Mouse (Mus musculus): ENCODE measurements around the gene Zfp541.

Gene Zfp541

DNA sequence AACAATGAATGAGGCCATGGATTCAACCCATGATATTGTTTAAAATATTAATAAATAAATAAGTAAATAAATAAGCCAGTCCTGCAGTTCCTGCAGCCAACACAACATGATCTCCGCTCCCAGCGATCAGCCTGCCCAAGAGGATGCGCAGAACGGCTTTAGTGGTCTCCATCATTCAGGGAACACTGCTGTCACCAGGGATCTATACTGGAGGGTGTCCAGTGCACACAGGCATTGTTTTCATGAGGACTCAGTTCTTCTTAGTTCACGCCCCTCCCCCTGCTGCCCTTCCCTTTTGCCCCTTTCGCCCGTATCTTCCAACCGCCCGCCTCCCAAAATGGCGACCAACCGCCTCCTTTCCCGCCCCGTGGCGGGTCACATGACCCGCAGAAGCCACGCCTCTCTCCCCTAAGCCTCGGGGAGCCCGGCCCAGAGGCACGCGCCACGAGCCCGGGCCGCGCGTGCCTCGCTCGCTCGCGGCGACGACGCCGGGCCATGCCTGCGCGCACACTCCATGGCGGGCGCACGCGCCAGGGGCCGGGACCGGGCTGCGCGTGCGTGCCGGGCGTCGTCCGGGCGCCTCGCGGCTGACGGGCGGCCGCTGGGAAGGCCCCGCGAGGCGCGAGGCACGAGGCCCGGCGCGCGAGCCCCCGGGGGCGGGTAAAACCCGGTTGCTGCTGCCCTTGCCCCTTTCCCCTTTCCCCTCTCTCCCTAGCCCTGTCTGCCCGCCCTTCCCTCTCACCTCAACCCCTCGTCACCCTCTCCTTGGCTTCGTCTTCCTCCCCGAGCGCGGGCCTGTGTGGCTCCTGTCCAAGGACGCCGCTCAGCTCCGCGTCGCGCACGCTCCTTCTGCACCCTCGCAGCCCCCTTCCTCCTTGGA, at the start of gene Zfp541:
TSS of gene Zfp541 (plus strand) at position 596 of the 880 bp plus-strand sequence.
- Histone ChIP-seq H3K36me3 (ENCODE audit: control insufficient read depth, insufficient read depth, low read length, poor library complexity, severe bottlenecking) (no peaks in the 10 kb centered on the region), H3K27me3 (ENCODE audit: control insufficient read depth, insufficient read depth, low read length, poor library complexity, severe bottlenecking) (no peaks in the 10 kb centered on the region)
- DNase-seq (ENCODE audit: low read depth, low spot score), result no peak

DNA sequence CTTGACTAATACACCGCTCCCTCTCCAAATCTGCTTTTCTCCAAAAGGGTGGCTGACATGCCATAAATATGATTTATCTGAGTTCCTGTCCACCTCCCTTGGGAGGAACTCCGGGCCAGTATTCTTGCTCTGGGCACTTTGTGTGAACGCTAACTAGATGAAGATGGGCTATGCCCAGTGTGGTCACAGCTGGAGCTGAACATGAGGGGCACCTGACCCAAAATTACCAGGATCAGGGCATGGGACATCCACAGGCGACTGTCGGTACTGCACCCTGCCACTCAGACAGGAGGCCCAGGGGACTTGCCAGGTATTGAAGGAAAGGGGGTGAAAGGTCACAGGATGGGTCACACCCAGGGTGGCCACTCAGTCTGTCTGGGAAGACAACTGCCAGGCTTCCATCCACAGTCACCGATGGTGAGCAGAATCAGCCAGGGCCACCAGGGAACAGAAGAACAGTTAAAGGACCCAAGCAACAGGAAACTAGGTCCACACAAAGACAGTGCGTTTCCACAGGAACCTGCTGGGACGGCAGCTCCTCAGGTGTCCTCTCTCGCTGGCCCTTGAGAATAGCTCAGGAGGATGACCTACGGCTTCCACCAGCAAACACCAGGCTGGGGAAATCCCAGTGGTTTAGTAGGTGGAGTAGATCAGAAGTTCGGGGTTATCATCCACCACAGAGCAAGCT, 48.9 kb upstream of the Zfp541 start:
- H3K36me3 ChIP-seq (ENCODE audit: control insufficient read depth, insufficient read depth, low read length, poor library complexity, severe bottlenecking), result no peaks in the 10 kb centered on the region; the same call in 1 of the 2 replicates
- peak; percentile 56 for DNase-seq (ENCODE audit: low read depth, low spot score)
- H3K27me3 ChIP-seq (ENCODE audit: control insufficient read depth, insufficient read depth, low read length, poor library complexity, severe bottlenecking), result no peaks in the 10 kb centered on the region

DNA sequence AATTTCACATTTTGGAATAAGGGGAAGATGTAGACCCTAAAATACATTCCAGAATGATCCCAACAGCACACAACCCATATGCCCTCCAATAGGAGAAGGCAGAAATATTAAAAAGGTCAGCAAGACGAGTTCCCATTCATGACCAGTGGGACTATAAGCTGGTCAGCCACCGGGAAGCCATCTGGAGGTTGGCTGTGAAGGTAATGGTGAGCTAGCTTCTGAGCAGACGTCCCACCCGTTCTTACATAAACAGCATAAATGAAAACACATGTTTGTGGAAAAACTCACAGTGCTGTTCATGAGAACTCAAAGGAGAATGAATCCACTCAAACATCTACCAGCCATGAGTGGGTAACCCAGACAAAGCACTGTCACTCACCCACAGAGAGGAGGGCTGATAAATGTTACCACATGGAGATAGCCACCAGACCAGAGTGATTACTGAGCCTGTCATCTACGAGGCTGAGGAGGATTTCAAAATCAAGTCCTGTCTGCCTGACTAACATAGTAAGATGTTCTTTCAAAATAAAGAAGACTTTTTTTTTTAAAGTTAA, 47.8 kb upstream of the Zfp541 start:
- no peak for DNase-seq (ENCODE audit: low read depth, low spot score)
- no peaks in the 10 kb centered on the region for H3K27me3 ChIP-seq (ENCODE audit: control insufficient read depth, insufficient read depth, low read length, poor library complexity, severe bottlenecking)
- H3K36me3 ChIP-seq (ENCODE audit: control insufficient read depth, insufficient read depth, low read length, poor library complexity, severe bottlenecking), result no peaks in the 10 kb centered on the region; the same call in 1 of the 2 replicates

DNA sequence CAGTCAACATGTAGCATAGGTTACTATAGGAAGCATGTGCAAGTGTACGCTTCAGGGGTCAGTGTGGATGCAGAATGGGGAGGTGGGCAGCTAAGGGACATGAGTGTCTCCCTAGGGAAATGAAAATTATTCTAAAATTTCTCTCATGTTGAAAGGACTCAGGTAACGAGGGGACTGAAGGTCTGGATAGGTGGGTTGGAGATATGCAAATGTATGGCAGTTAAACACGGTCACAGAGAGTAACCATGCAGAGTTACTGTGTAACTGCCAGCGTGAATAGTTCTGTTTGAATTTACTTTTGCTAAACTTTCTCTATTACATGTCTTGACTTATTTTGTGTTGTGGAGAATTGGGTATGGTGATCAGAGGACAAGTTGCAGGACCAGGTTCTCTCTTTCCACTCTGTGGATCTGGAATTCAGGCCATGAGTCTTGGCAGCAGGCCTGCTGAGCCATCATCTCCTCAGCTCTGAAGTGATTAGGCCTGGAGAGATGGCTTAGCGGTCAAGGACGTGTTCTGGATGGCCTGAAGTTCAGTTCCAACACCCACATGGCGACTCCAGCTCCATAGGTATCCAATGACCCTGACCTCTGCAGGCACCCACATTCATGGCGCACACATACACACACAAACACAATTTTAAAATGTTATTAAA, 47.0 kb upstream of the Zfp541 start:
- Histone ChIP-seq H3K27me3 (ENCODE audit: control insufficient read depth, insufficient read depth, low read length, poor library complexity, severe bottlenecking) (no peaks in the 10 kb centered on the region), H3K36me3 (ENCODE audit: control insufficient read depth, insufficient read depth, low read length, poor library complexity, severe bottlenecking) (peaks cover under 1% of the 10 kb centered on the region; the same call in 1 of the 2 replicates)
- DNase-seq (ENCODE audit: low read depth, low spot score), result peak; percentile 56

DNA sequence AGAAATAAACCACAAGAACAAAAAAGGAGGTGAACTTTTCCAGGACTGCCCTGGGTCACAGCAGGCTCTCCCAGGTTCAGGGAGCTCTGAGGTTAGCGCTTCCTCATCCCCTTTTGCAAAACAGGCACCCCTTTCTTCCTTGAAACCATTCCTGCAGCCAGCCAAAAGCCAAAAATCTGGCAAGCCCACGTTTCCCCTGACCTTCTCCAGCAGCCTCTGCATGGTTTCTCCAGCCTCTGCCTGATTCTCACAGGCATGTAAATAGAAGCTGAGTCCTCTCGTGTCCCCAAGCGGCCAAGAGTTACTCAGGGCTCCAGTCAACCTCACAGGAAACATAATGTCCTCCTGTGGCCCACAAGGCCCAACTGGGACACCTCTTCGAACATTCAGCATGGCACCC, 46.2 kb upstream of the Zfp541 start:
- Histone ChIP-seq H3K27me3 (ENCODE audit: control insufficient read depth, insufficient read depth, low read length, poor library complexity, severe bottlenecking) (no peaks in the 10 kb centered on the region), H3K36me3 (ENCODE audit: control insufficient read depth, insufficient read depth, low read length, poor library complexity, severe bottlenecking) (peaks cover 2% of the 10 kb centered on the region; the same call in 1 of the 2 replicates)
- DNase-seq (ENCODE audit: low read depth, low spot score), result no peak

DNA sequence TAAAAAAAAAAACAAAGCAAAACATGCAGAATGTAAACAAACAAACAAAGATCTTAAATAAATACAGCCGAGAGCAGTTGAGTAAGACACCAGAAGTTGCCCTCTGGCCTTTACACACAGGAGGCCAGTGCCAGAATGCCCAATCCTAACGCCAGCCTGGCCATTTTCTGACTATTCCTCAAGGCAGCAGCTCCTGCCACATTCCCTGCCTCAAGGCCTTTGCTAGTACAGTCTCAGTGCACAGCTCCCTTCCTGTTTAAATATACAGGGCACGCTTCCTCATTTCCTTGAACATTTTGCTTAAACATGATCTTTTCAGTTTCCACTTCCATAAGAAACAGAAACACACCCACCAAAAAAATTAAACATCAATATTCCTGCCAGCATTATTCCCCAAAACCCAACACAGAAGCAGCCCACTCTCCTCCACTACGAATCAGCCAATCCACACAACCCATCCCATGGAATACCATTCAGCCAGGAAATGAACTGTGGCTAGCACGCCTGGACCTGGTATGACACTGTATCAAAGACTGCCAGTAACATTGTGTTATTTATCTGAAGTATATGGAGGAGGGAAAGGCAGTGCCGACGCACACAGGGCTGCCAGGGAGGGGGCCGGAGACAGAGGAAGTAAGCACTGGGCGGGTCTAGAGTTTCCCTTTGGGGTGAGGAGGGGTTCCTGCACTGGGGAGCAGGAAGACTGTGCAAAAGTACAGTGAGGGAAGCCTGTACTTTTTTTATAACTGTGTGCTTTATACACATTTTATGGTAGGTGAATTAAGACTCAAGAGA, 43.4 kb upstream of the Zfp541 start:
- Histone ChIP-seq H3K27me3 (ENCODE audit: control insufficient read depth, insufficient read depth, low read length, poor library complexity, severe bottlenecking) (no peaks in the 10 kb centered on the region), H3K36me3 (ENCODE audit: control insufficient read depth, insufficient read depth, low read length, poor library complexity, severe bottlenecking) (0 out of 2 replicates have a peak, but pooled peaks cover 3% of the 10 kb centered on the region)
- peak; percentile 67 for DNase-seq (ENCODE audit: low read depth, low spot score)

DNA sequence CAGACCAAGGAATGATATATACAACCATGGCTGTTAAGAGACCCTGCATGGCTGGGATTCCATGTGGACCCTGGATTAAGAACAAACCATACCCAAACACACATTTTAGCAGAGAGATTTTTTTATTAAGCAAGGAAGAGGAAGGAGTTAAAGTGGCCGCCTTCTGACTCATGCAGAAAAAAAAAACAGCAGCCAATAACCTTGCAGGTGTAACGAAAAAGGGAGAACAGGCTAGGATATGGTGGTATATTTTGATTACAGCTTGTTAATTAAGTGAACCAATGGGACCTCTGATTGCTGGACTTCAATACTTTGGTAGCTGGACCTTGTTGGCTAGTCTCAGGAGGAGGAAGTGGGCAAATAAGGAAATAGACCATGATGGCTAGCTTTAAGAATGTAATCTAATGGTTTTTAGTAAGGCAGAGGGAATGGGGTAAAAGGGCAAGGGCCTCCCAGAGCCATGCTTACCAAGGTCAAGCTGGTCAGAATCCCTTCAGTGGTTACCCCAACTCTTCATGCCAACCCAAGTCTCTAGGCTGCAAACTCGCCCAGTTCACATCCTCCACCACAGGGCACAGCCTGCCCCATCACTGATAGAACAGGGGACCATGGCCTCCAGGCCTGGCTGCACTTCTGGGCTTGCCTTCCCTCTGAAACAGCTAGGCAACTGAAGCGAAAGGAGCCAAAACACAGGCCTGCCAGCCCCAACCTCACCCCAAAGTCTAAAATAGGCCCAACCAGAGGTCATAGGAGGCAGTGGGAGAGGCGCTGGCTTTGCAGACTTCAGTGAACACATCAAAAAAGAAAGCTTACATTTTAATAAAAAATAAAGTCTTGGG, 42.1 kb upstream of the Zfp541 start:
- no peaks in the 10 kb centered on the region for H3K27me3 ChIP-seq (ENCODE audit: control insufficient read depth, insufficient read depth, low read length, poor library complexity, severe bottlenecking)
- DNase-seq (ENCODE audit: low read depth, low spot score), result no peak
- H3K36me3 ChIP-seq (ENCODE audit: control insufficient read depth, insufficient read depth, low read length, poor library complexity, severe bottlenecking), result 0 out of 2 replicates have a peak, but pooled peaks cover 3% of the 10 kb centered on the region

DNA sequence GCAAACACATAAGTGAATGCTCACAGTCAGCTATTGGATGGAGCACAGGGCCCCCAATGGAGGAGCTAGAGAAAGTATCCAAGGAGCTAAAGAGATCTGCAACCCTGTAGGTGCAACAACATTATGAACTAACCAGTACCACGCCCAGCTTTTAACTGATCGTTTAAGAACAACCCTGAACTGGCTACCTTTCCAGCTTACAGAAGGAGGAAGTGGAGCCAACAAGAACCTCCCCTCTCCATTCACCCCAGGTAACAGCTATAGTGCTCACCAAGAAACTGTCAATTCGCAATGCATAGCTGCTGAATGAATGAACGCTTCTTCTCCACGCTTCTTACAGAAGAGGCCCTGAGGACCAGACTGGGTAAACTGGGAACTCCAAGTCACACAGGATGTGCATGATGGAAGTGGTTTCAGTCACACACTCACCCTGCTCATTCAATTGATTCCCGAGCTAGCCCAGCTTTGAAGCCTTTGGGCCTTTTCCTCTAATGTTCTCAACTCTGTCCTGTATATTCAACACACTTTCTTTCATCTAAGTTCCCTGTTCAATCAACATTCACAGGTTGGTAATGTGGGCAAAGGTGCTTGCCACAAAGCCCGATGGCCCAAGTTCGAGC, 36.9 kb upstream of the Zfp541 start:
- DNase-seq (ENCODE audit: low read depth, low spot score), result no peak
- 0 out of 2 replicates have a peak, but pooled peaks cover 2% of the 10 kb centered on the region for H3K36me3 ChIP-seq (ENCODE audit: control insufficient read depth, insufficient read depth, low read length, poor library complexity, severe bottlenecking)

DNA sequence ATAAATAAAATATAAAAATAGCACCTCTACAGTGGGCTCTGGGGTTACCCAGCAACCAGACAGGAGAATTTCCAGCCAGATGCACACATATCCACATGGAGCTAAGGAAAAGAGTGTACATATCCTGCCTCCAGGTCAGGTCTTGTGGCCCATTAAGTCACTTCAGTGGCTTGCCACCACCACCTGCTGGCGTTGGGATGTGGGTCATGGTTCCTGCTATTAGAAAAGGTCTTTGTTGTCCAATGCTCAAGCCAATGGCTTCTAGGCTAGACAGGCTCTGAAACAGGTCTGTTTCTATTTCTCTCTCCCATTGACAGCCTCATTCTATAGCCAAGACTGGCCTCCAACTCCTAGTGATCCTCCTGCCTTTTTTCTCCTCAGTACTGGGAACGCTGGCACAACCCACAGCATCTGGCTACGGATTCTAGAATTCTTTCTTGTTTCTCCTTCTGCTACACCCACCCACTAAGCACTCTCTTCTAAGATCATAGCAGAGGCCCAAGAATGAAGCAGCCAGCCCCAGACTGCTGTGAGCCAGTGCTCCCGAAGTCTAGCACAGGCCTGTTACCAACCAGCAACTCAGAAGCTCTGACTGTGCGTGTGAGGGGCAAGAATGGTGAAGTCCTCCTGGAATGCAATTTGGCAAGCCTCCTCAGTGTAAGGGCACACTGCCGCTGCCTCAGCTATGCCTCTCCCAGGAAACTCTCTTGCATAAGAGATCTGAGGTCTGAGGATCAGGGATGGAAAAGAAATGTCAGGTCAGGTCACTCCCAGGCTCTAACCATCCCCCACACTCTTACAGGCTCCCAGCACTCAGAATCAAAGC, 33.3 kb upstream of the Zfp541 start:
- Histone ChIP-seq H3K36me3 (ENCODE audit: control insufficient read depth, insufficient read depth, low read length, poor library complexity, severe bottlenecking) (no peaks in the 10 kb centered on the region), H3K27me3 (ENCODE audit: control insufficient read depth, insufficient read depth, low read length, poor library complexity, severe bottlenecking) (no peaks in the 10 kb centered on the region)
- DNase-seq (ENCODE audit: low read depth, low spot score), result no peak

More for the DNA sequence above, 36.9 kb upstream of the Zfp541 start:
- H3K27me3 ChIP-seq (ENCODE audit: control insufficient read depth, insufficient read depth, low read length, poor library complexity, severe bottlenecking), result no peaks in the 10 kb centered on the region

DNA sequence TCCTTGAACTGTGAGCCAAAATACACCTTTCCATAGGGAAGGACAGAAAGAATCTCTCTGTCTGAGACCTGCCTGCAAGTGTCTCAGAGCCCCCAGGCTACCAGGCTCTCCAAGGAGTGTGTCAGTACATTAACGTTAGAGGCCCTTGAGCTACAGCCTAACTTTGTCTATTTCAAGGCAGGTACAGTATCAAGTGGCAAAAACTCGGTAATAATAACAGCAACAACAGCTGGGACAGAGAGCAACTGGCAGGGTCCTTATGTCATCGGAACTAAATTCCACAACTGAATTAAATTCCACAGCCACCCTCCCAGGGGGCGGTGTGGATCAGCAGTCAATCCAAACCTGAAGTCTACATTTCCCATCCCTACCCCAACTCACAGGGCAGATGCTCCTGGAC, 30.5 kb upstream of the Zfp541 start:
- Histone ChIP-seq H3K36me3 (ENCODE audit: control insufficient read depth, insufficient read depth, low read length, poor library complexity, severe bottlenecking) (0 out of 2 replicates have a peak, but pooled peaks cover 2% of the 10 kb centered on the region), H3K27me3 (ENCODE audit: control insufficient read depth, insufficient read depth, low read length, poor library complexity, severe bottlenecking) (no peaks in the 10 kb centered on the region)
- DNase-seq (ENCODE audit: low read depth, low spot score), result no peak

DNA sequence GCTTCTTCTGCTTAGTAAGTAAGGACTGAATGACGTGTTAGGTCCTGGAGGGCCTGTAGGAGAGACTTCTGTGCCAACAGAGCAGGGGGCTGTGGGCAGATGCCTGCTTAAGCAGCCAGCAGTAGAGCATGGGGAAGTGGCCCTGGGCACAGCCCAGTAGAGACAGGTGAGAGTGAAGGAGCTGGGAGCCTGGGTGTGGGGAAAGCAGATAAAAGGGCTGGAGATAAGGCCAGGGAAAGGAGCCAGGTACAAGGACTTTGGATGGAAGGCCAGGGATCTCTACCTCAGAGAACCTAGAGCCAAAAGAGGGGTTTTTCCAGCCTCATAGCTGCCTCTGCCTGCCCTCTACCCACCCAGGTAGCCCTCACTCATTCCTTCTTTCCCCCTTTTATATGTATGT, 28.6 kb upstream of the Zfp541 start:
- 0 out of 2 replicates have a peak, but pooled peaks cover 2% of the 10 kb centered on the region for H3K36me3 ChIP-seq (ENCODE audit: control insufficient read depth, insufficient read depth, low read length, poor library complexity, severe bottlenecking)
- no peaks in the 10 kb centered on the region for H3K27me3 ChIP-seq (ENCODE audit: control insufficient read depth, insufficient read depth, low read length, poor library complexity, severe bottlenecking)
- DNase-seq (ENCODE audit: low read depth, low spot score), result no peak

Measured in splenic B cell, adult 2 months (primary cell).